Mouse (Mus musculus) stomach, postnatal 0 days (tissue): ENCODE data around the gene Hes3.

ENCODE experiments used
- CTCF ChIP-seq: IDR thresholded peaks from 2 replicates; pipeline ENCODE4 v1.5.1; 2016; ENCODE audit warnings: antibody characterized with exemption, low read depth, mild to moderate bottlenecking, moderate library complexity
- EP300 ChIP-seq: optimal IDR thresholded peaks from 2 replicates; pipeline ENCODE3; 2016; ENCODE audit warnings: antibody characterized with exemption

DNA sequence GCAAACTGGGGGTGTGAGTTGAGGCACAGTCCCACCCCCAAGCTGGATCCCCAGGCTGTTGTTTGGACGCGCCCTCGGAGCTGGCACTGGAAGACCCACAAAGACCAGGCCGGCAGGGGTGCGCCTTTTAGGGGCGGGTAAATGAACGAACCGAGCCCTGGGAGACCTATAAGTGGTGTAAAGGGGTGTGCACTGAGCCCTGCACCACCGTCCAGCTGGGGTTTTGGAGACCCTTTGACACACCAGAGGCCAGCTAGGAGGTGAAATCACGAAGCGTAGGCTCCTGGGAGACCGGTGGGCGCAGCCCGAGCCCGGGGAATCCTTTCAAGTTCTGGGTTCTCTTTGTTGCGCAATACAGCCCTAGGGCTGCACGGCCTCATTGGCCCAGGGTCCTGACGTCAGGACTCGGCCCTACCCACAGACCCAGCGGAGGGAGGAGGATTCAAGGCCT is 16.8 kb downstream of the Hes3 start:
- no peak for TF ChIP-seq CTCF
- no peak for TF ChIP-seq EP300
